Mouse (Mus musculus) midbrain, embryonic 15.5 days (tissue): ENCODE measurements at regions not wholly inside any gene's neighbourhood (a gene's known extent, or its start where the extent isn't known, plus 50 kb on each side); places are given as distances from the start of the nearest gene placed in this dataset.

Experiments
- ATAC-seq: fragments of 200-750 bp; cut with Nextera tagmentation; replicated peaks from 2 replicates; pipeline ENCODE4 v1.8.0; 2017; ENCODE audit warnings: moderate TSS enrichment
- H3K27ac ChIP-seq: fragments of 300-500 bp; sonication (generic); 2 replicates; pipeline ENCODE4 v1.5.1; 2015; ENCODE audit warnings: mild to moderate bottlenecking, inconsistent platforms
- H3K27me3 ChIP-seq: fragments of 300-500 bp; sonication (generic); replicated peaks from 2 replicates; pipeline ENCODE4 v1.6.1; 2015; ENCODE audit warnings: inconsistent platforms
- H3K36me3 ChIP-seq: fragments of 300-500 bp; sonication (generic); replicated peaks from 2 replicates; pipeline ENCODE4 v1.6.1; 2015; ENCODE audit warnings: inconsistent platforms
- H3K4me1 ChIP-seq: fragments of 300-500 bp; sonication (generic); 2 replicates; pipeline ENCODE4 v1.6.1; 2015; ENCODE audit warnings: inconsistent platforms
- H3K4me2 ChIP-seq: fragments of 300-500 bp; sonication (generic); 2 replicates; pipeline ENCODE4 v1.6.1; 2015; ENCODE audit warnings: inconsistent platforms, mild to moderate bottlenecking, moderate library complexity
- H3K4me3 ChIP-seq: fragments of 300-500 bp; sonication (generic); 2 replicates; pipeline ENCODE4 v1.5.1; 2015; ENCODE audit warnings: mild to moderate bottlenecking, inconsistent platforms
- H3K9ac ChIP-seq: fragments of 300-500 bp; sonication (generic); 2 replicates; pipeline ENCODE4 v1.6.1; 2015; ENCODE audit warnings: mild to moderate bottlenecking, inconsistent platforms
- H3K9me3 ChIP-seq: fragments of 300-500 bp; sonication (generic); 2 replicates; pipeline ENCODE4 v1.6.1; 2016; ENCODE audit warnings: inconsistent platforms
- WGBS: fragments of 180-500 bp; shearing (Covaris S2); methylation state at CpG from one replicate; pipeline ENCODE4 v1.1.7; 2015; ENCODE audit warnings: mixed read lengths; 5-methylcytosine and 5-hydroxymethylcytosine counted together

DNA sequence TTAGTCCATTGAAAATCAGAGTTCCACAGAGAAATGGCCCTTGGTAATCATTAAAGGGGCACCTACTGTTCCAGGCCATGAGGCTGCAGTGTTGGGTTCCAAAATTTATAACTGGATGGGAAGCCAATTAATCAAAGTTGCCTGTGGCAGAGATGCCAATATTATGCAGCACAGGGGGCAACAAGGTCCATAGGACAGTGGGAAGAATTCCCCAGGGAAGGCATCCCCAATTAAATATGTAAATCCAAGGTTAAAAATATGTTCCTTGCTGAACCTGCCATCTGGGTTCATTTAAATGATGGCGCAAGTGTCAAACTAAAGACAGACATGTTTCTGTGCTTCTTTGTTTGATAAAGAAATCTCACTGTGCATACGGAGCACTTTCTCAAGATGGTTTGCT lies 273.1 kb upstream of the Sema6d start:
- H3K27ac ChIP-seq = no peak overlapping the region
- H3K4me1 ChIP-seq = peaks cover 13% of the 10 kb centered on the region
- no peaks in the 10 kb centered on the region for H3K9me3 ChIP-seq
- H3K4me3 ChIP-seq = no peak overlapping the region
- no peaks in the 10 kb centered on the region for H3K36me3 ChIP-seq
- ATAC-seq = no peak
- 56% methylated on average over 2 of the region's 2 CpGs for WGBS
- no peak overlapping the region for H3K4me2 ChIP-seq
- H3K27me3 ChIP-seq = no peaks in the 10 kb centered on the region
- no peak overlapping the region for H3K9ac ChIP-seq

GRCm38 (mm10) chr2:123833540-123834136 lies 256.1 kb upstream of the Sema6d start:
- Histone ChIP-seq H3K9me3 (no peaks in the 10 kb centered on the region), H3K9ac (no peak overlapping the region), H3K27ac (no peak overlapping the region), H3K4me2 (no peak overlapping the region), H3K4me1 (peaks cover 7% of the 10 kb centered on the region), H3K36me3 (no peaks in the 10 kb centered on the region), H3K4me3 (no peak overlapping the region), H3K27me3 (no peaks in the 10 kb centered on the region)
- no peak for ATAC-seq
- 22% methylated on average over 1 of the region's 1 CpGs for WGBS
